Mouse (Mus musculus) granulocyte monocyte progenitor cell, adult 5-6 weeks (primary cell): ENCODE data around the gene Gng8. TPM values are rescaled to one million over a fixed set of nuclear protein-coding genes. Genes with fewer than 3 reads are reported as not detected.

ENCODE experiments used
- ATAC-seq: replicated peaks from 2 replicates; pipeline ENCODE4 v1.8.0; 2016; ENCODE audit warnings: mild to moderate bottlenecking, moderate TSS enrichment, inconsistent platforms; ENCODE audit not compliant: poor library complexity, severe bottlenecking
- total RNA-seq, 2 experiments: library from RNA; stranded (forward) in 1 of 2; stranded (reverse) in 1 of 2; fragments of 200-712, 200-1000 nt in 1 of 2; fragments of >200 nt in 1 of 2; fragmentation: Nextera tagmentation in 1 of 2; gene quantifications; 2 replicates each; pipeline ENCODE4 v1.2.3; 2014 to 2017

Gene Gng8
- total RNA-seq, 2 experiments from 2014 or later: 0.62 TPM; not detected in 1

DNA sequence AGATGAGACGGTGACA lies 16.5 kb upstream of the Gng8 start, which contains the start of gene Dact3:
Dact3 (plus strand) TSS at position 8 of the 16 bp plus-strand sequence.
- ATAC-seq: no peak

- ATAC-seq: 0 out of 2 replicates have a peak, but pooled peaks have one; percentile 0
These were observed 16.3 kb upstream of the Gng8 start for GRCm38 (mm10) chr7:16875326-16875725.

GRCm38 (mm10) chr7:16876006-16876405 lies 15.6 kb upstream of the Gng8 start:
- no peak for ATAC-seq

DNA sequence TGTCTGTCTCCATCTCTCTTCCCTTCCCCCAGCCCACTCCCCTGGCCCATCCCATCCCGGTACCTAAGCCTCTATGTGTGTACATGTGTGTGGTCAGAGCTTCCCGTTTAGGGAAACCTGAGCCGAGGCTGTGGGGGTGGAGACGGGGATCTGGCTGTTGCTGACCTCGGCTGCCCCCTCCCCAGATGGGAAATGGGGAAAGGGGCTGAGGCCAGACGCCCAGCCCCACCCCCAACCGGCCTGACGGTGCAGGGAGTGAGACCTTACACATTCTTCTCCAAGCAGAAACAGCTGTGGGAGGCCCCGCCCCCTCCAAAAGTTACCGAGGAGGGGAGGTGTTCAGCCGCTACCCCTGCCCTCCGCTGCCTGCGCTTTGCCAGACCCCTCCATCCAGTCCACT lies 15.0 kb upstream of the Gng8 start:
- peak; percentile 10 for ATAC-seq

DNA sequence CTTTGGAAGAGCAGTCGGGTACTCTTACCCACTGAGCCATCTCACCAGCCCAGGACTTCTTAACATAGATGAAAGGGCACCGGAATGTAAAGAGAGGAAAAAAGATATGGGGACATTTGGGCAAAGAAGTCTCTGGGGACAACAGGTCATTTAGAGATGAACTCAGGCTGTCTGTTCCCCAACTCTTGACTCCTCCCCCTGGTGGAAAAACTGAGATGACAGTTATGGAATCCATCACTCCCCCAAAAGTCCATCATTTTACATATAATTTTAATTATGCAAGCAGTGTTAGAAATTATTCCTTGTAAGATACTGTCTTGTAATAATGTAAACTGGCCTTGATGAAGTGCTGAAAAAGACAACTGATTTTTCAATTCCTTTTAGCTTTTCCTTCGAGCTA lies 13.9 kb upstream of the Gng8 start:
- ATAC-seq: no peak

GRCm38 (mm10) chr7:16879796-16880547 lies 11.6 kb upstream of the Gng8 start:
- no peak for ATAC-seq

- ATAC-seq: no peak
These were observed 11.0 kb upstream of the Gng8 start for GRCm38 (mm10) chr7:16880615-16881014.

GRCm38 (mm10) chr7:16883162-16883561 lies 8.4 kb upstream of the Gng8 start:
- ATAC-seq: no peak

DNA sequence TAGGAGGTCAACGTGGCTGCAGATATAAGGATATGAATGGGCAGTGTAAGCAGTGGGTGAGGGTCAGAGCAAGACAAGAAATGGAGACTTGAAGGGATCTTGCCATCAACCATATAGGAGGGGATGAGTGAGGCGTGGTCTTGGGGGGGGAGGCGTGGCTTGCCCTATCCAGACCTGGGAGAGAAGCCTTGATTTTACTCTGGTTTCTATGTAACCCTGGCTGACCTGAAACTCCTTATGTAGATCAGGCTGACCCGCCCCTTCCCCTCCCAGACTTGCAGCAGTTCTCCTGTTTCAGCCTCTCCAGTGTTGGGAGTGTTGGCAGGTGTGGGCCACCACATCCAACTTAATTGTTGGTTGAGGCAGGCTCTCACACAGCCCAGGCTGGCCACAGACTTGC lies 7.3 kb upstream of the Gng8 start:
- ATAC-seq: no peak

GRCm38 (mm10) chr7:16885271-16885776 lies 6.3 kb upstream of the Gng8 start:
- ATAC-seq: peak; percentile 24; the same call in 1 of the 2 replicates

- no peak for ATAC-seq
These were observed 5.7 kb upstream of the Gng8 start for GRCm38 (mm10) chr7:16885905-16886304.

DNA sequence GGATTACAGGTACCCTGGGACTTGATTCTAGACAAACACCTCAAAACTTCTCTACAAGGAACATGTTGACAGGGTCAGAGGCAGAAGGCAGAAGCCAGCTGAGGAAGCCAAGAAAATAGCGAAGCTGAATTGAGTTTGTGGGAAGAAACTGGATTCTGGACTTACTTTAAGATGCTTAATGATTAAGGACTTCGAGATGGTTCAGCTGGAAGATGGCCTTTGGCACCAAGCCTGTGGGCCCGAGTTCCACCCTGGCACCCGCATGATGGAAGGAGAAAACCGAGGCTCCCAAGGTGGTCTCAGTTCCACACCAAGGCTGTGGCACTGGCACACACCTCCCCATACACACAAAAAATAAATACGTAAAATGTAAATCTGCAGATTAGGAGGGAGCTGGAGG lies 1.1 kb upstream of the Gng8 start:
- ATAC-seq: no peak

- no peak for ATAC-seq
These were observed 642 bp upstream of the Gng8 start for GRCm38 (mm10) chr7:16890944-16891343.

GRCm38 (mm10) chr7:16892352-16892730 lies 755 bp downstream of the Gng8 start:
- ATAC-seq: no peak

DNA sequence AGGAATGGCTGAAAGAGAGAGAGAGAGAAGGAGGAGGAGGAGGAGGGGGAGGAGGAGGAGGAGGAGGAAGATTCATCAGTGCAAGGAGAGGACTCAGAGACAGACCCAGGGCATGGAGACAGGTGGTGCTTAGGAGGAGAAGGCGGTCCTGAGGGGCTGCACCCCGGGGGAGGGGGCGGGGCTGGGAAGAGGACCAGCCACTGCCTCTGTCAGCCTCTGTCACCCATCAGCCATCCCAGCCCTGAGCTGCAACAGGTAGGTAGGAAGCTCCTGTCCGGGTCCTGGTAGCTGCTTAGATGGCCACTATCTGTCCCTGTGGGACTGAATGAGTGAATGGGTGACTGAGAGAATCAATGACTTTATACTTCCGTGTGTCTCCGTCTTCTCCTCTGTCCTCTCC lies 2.0 kb downstream of the Gng8 start:
- ATAC-seq: no peak

GRCm38 (mm10) chr7:16894279-16894678 lies 2.7 kb downstream of the Gng8 start:
- ATAC-seq: no peak

DNA sequence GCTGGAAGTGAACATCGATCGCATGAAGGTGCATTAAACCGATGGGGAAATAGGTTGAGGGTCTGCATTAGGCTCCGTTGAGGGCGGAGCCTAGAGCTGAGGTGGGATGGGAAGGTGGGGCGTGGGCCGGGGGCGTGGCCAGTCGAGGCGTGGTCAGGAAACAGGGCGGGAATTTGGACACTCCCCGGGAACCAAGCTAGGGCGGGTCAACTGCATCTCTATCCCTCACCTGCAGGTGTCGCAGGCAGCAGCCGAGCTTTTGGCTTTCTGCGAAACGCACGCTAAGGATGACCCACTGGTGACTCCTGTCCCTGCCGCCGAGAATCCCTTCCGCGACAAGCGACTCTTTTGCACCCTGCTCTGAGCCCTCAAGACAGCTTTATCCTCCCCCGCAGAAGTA lies 3.4 kb downstream of the Gng8 start:
- peak; percentile 76 for ATAC-seq

DNA sequence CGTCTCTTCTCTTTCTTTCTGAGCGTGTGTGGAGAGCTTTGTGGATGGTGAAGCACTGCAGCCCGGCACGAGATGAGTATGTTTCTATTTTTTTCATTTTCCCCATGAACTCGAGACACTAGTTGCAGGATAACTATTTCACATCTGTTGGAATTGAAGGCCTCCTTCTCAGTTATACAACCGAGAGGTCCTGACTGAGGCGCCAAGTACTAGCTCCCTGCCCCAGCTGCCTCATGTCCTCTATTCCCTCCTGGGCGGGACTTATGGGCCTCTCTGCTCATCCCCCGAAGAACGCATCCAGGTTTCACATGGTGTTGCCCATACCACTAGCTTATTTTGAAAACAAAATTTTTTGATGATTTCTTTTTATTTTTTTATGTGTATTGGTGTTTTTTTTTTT lies 3.9 kb downstream of the Gng8 start:
- no peak for ATAC-seq

DNA sequence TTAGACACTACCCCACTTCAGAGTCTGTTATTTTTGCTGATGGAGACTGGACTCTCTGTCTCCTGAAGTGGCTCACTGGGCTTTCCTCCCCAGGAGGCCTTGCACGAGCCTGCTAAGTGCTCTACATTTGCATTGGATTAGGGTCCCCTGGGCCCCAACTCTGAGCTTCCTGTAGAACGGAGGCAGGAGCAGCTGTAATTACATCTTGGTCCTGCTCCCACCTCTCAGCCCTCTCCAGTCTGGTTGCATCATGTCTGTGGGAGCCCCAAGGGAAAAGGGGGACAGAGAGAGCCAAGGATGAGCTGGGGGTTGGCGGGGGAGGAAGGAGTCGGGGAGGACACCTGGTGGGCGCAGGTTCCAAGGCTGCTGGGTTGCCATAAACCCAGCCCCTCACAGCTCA lies 8.9 kb downstream of the Gng8 start:
- ATAC-seq: no peak

DNA sequence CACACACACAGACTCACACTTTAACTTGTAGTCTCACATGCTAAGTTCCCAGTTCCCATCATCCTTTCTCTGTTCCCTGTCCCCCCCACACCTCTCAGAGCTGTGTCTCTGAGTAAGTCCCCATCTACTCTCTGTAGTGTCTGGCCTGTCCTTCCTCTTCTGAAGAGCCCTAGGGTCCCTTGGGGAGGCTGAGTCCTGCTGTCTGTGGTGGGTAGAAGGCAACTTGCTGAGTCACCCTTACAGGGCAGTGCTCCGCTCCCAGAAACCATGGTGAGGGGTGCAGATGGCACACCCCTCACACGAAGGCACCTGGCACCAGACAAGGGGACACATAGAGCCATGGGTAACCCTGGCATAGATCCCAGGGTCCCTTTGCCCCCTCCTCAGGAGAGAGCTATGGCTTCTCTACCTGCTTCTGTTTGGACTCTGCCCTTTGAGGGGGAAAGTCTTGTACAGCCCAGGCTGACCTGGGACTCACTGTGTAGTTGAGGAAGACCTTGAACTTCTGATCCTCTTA lies 11.9 kb downstream of the Gng8 start:
- ATAC-seq: peak; percentile 45

GRCm38 (mm10) chr7:16904120-16904675 lies 12.6 kb downstream of the Gng8 start:
- no peak for ATAC-seq

- ATAC-seq: no peak
These were observed 14.0 kb downstream of the Gng8 start for GRCm38 (mm10) chr7:16905491-16906021.
